Mouse (Mus musculus) limb, embryonic 11.5 days (tissue): ENCODE data around the gene Pnma1. TPM values are rescaled to one million over a fixed set of nuclear protein-coding genes. Genes with fewer than 3 reads are reported as not detected.

Source experiments
- ATAC-seq: fragments of 200-750 bp; cut with Nextera tagmentation; 2 replicates; pipeline ENCODE4 v1.8.0; 2017; ENCODE audit warnings: low read depth; ENCODE audit not compliant: insufficient number of reproducible peaks, low FRiP score, low TSS enrichment
- DNase-seq: peaks from one replicate; pipeline ENCODE4 v3.0.0-alpha.2; 2015; ENCODE audit warnings: low spot score
- H3K27ac ChIP-seq: fragments of 300-500 bp; sonication (generic); replicated peaks from 2 replicates; pipeline ENCODE4 v1.5.1; 2014; ENCODE audit warnings: low read depth, mild to moderate bottlenecking, low read length
- H3K27me3 ChIP-seq: fragments of 300-500 bp; sonication (generic); 2 replicates; pipeline ENCODE4 v1.6.1; 2014; ENCODE audit warnings: mild to moderate bottlenecking, low read length, mixed read lengths; ENCODE audit not compliant: control insufficient read depth, insufficient read depth
- H3K36me3 ChIP-seq: fragments of 300-500 bp; sonication (generic); 2 replicates; pipeline ENCODE4 v1.6.1; 2014; ENCODE audit warnings: mild to moderate bottlenecking, low read length, moderate library complexity, mixed read lengths; ENCODE audit not compliant: control insufficient read depth, insufficient read depth
- H3K4me1 ChIP-seq: fragments of 300-500 bp; sonication (generic); 2 replicates; pipeline ENCODE4 v1.6.1; 2014; ENCODE audit warnings: low read length, mixed read lengths; ENCODE audit not compliant: control insufficient read depth, insufficient read depth
- H3K4me2 ChIP-seq: fragments of 300-500 bp; sonication (generic); 2 replicates; pipeline ENCODE4 v1.6.1; 2014; ENCODE audit warnings: low read depth, mild to moderate bottlenecking, moderate library complexity; ENCODE audit not compliant: severe bottlenecking
- H3K4me3 ChIP-seq: fragments of 300-500 bp; sonication (generic); 2 replicates; pipeline ENCODE4 v1.5.1; 2014; ENCODE audit warnings: low read depth, low read length
- H3K9ac ChIP-seq: fragments of 300-500 bp; sonication (generic); 2 replicates; pipeline ENCODE4 v1.6.1; 2014; ENCODE audit warnings: mild to moderate bottlenecking, low read length
- H3K9me3 ChIP-seq: fragments of 300-500 bp; sonication (generic); 2 replicates; pipeline ENCODE4 v1.6.1; 2016; ENCODE audit warnings: low read length; ENCODE audit not compliant: control insufficient read depth
- WGBS: fragments of 180-500 bp; shearing (Covaris S2); extraction: QIAGEN DNeasy Blood & Tissue Kit; methylation state at CpG from one replicate; pipeline ENCODE4 v1.1.7; 2014; 5-methylcytosine and 5-hydroxymethylcytosine counted together
- polyA plus RNA-seq: library from polyadenylated mRNA; unstranded; fragments of >200 nt; fragmentation: Nextera tagmentation; extraction: Ambion mirVana; gene quantifications from 2 replicates; pipeline ENCODE4 v1.2.1, GENCODE M21; 2014

Gene Pnma1
- polyA plus RNA-seq, 1 experiment from 2014 or later = 0.99 TPM

DNA sequence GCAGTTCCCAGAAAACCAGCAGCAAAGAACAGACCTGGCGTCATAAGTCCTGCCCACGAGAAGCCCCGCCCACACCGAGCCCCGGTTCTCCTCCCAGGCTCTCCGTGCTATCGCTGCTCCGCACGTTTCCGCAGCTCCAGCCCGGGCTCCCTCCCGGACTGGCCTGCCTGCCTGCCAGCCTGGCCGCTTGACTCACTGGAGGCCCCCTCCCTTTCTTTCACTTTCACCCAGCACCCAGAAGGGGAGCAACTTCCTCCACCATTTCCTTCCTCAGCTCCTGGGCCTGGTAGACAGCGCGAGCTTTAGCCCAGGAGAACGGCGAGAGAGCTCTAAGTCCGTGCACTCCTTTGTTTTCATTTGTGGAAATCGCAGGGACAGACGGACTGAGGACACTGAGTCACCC lies 27.4 kb upstream of the Pnma1 start:
- Histone ChIP-seq H3K36me3 (peaks cover 10% of the 10 kb centered on the region; the same call in 1 of the 2 replicates), H3K9ac (peak overlapping the region; percentile 73), H3K27ac (peak overlapping the region; percentile 78), H3K4me2 (peak overlapping the region; percentile 78), H3K9me3 (no peaks in the 10 kb centered on the region), H3K27me3 (no peaks in the 10 kb centered on the region), H3K4me3 (peak overlapping the region; percentile 39), H3K4me1 (peaks cover 32% of the 10 kb centered on the region)
- DNase-seq (peak; percentile 81), ATAC-seq (peak; percentile 58; the same call in 1 of the 2 replicates)
- 1% methylated on average over 20 of the region's 20 CpGs for WGBS

DNA sequence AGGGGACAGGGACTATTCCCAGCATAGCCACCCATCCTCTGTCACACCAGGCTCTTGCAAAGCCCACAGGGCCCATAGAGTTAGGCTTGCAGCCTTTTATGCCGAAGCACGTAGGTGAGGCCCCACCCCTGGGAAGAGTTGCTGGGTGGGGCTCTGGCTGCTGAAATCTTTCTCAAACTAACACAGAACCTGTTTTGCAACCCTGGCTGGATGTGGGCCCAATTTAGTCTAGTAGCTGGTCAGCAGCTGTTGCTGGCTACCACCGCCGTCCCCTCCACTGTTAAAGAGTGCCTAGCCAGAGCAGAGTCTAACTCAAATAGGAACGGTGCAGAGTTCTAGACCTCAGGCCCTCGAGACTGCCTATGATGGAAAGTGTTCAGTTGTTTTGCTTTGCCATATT lies 26.6 kb upstream of the Pnma1 start:
- no peak overlapping the region for H3K4me3 ChIP-seq
- H3K36me3 ChIP-seq = peaks cover 10% of the 10 kb centered on the region; the same call in 1 of the 2 replicates
- H3K9me3 ChIP-seq = no peaks in the 10 kb centered on the region
- DNase-seq (no peak), ATAC-seq (no peak)
- no peak overlapping the region for H3K9ac ChIP-seq
- H3K27me3 ChIP-seq = no peaks in the 10 kb centered on the region
- no peak overlapping the region for H3K27ac ChIP-seq
- peak overlapping the region; percentile 78; the same call in 1 of the 2 replicates for H3K4me2 ChIP-seq
- peaks cover 32% of the 10 kb centered on the region for H3K4me1 ChIP-seq
- WGBS = 83% methylated on average over 6 of the region's 6 CpGs

DNA sequence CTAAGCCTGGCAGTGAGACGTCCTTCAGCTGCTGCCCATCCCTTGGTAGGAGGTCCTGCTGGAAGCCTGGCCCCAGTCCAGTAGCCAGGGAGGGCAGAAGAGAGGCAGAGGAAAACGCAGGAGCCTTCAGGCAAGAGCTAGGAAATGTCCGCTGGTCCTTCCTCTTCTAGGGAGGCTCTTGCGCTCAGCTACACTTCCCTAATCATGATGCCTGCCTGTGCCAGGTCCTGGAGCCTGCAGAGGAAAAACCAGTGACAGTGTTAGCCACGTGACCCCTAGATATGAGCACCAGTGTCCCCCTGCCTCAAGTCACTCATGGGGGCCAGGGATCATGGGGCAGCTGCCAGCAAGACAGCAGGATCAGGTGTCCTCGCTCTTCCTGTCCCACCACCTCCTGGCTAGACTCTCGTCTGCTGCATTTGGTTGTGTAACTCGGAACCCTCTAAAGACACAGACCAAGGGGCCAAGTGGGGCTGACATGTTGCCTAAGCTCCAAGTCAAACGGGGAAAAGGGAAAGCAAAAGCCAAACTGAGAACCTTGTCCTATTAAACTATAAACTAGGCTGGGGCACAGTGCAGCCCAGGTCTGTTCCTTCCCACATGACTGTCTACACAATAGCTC lies 26.0 kb upstream of the Pnma1 start:
- H3K9me3 ChIP-seq = no peaks in the 10 kb centered on the region
- no peak overlapping the region for H3K27ac ChIP-seq
- peaks cover 10% of the 10 kb centered on the region; the same call in 1 of the 2 replicates for H3K36me3 ChIP-seq
- no peak overlapping the region for H3K4me3 ChIP-seq
- DNase-seq (no peak), ATAC-seq (no peak)
- whole genome bisulfite sequencing = 81% methylated on average over 9 of the region's 9 CpGs
- H3K4me1 ChIP-seq = peaks cover 32% of the 10 kb centered on the region
- no peak overlapping the region for H3K9ac ChIP-seq
- no peaks in the 10 kb centered on the region for H3K27me3 ChIP-seq
- H3K4me2 ChIP-seq = no peak overlapping the region

DNA sequence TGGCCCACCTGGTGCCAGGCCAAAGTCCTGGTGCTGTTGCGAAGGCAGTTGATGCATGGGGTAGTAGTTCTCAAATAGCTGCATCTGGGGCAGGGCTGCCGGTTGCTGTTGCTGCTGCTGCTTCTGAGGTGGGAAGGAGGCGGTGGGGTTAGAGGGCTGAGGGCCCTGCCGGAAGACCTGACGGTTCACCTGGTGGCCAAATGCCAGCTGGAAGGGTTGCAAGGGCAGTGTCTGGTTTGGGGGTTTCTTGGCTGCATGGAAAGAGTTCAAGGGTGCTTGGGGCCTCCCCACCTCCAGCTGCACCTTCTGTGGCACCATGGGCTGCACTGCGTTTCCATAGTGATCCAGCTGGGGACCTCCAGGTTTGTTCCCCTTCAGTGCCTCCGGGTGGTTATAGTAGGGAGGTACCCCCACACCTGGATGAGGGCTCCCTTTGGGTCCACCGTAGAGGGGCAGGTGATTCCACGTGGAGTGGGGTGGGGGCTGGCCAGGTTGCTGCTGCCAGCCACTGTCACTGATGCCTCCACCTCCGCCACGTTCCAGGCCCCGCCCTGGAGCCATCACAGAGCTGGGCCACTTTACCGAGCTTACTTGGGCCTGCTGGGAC lies 25.1 kb upstream of the Pnma1 start:
- 91% methylated on average over 13 of the region's 13 CpGs for WGBS
- H3K4me1 ChIP-seq = peaks cover 32% of the 10 kb centered on the region
- H3K36me3 ChIP-seq = peaks cover 10% of the 10 kb centered on the region; the same call in 1 of the 2 replicates
- no peak overlapping the region for H3K4me2 ChIP-seq
- H3K9ac ChIP-seq = no peak overlapping the region
- H3K27me3 ChIP-seq = no peaks in the 10 kb centered on the region
- ATAC-seq (no peak), DNase-seq (no peak)
- no peaks in the 10 kb centered on the region for H3K9me3 ChIP-seq
- H3K27ac ChIP-seq = no peak overlapping the region
- H3K4me3 ChIP-seq = no peak overlapping the region

DNA sequence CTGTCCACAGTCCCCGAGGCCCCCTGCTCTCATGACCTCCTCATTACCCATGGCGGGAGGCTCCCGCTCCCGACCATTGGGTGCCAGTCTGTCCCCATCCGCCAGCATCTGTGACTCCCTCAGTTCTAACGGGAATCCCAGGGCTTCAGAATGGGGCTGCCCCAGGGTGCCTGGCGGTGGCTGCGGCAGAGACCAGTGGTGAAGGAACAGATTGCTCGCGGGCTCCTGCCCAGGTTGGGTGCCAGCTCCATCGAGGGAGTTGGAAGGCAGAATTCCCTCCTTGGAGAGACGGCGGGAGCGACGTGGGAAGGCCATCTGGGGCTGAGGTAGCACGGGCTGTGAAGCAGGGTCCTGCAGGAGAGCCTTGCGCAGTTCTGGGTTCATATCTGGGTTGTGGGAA lies 24.6 kb upstream of the Pnma1 start:
- Histone ChIP-seq H3K4me2 (no peak overlapping the region), H3K36me3 (peaks cover 10% of the 10 kb centered on the region; the same call in 1 of the 2 replicates), H3K27me3 (no peaks in the 10 kb centered on the region), H3K27ac (no peak overlapping the region), H3K9me3 (no peaks in the 10 kb centered on the region), H3K9ac (no peak overlapping the region), H3K4me3 (no peak overlapping the region), H3K4me1 (peaks cover 30% of the 10 kb centered on the region)
- DNase-seq (no peak), ATAC-seq (no peak)
- 91% methylated on average over 17 of the region's 17 CpGs for WGBS

DNA sequence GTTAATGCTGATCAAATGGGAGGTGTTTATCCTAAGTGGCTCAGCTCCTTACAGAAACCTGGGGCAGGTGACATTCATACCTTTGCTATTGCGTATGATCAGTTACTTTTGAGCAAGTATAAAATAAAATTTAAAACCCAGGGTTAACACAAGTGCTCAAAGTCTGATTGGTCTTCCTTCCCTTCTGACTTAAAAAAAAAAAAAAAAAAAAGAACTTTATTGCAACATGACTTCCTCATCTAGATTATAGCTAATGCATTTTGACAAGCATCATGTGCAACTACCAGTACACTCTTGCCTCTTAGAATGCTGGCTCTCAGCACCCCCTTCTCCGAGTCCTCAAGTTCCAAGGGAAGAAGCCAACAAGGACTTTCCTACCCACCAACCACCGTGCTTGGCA lies 23.9 kb upstream of the Pnma1 start:
- no peak overlapping the region for H3K27ac ChIP-seq
- no peak overlapping the region for H3K9ac ChIP-seq
- H3K9me3 ChIP-seq = no peaks in the 10 kb centered on the region
- DNase-seq (no peak), ATAC-seq (no peak)
- no peak overlapping the region for H3K4me2 ChIP-seq
- H3K36me3 ChIP-seq = peaks cover 10% of the 10 kb centered on the region; the same call in 1 of the 2 replicates
- 96% methylated on average over 3 of the region's 3 CpGs for WGBS
- no peaks in the 10 kb centered on the region for H3K27me3 ChIP-seq
- no peak overlapping the region for H3K4me3 ChIP-seq
- peaks cover 23% of the 10 kb centered on the region for H3K4me1 ChIP-seq

DNA sequence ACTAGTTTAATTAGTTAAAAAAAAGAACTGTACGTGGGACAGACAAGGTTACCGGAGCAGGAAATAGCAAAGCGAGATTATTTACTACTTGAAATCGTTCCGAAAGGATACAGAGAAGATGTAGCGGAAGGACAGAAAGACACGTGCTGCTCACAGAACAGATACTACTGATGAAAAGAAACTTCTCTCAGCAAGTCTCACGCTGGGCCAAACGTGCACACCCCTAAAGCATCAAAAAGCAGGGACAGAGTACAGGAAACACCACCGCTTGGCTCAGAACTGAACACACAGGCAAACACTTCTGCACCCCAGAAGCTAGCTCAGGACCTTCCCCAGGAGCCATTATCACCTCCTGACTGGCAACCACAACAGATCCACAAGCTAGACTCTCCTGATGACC lies 22.3 kb upstream of the Pnma1 start:
- H3K27me3 ChIP-seq = no peaks in the 10 kb centered on the region
- DNase-seq (no peak), ATAC-seq (no peak)
- H3K27ac ChIP-seq = no peak overlapping the region
- H3K36me3 ChIP-seq = peaks cover 10% of the 10 kb centered on the region; the same call in 1 of the 2 replicates
- H3K4me2 ChIP-seq = no peak overlapping the region
- no peak overlapping the region for H3K4me3 ChIP-seq
- H3K4me1 ChIP-seq = peaks cover 18% of the 10 kb centered on the region
- no peaks in the 10 kb centered on the region for H3K9me3 ChIP-seq
- WGBS = 91% methylated on average over 10 of the region's 10 CpGs
- no peak overlapping the region for H3K9ac ChIP-seq

DNA sequence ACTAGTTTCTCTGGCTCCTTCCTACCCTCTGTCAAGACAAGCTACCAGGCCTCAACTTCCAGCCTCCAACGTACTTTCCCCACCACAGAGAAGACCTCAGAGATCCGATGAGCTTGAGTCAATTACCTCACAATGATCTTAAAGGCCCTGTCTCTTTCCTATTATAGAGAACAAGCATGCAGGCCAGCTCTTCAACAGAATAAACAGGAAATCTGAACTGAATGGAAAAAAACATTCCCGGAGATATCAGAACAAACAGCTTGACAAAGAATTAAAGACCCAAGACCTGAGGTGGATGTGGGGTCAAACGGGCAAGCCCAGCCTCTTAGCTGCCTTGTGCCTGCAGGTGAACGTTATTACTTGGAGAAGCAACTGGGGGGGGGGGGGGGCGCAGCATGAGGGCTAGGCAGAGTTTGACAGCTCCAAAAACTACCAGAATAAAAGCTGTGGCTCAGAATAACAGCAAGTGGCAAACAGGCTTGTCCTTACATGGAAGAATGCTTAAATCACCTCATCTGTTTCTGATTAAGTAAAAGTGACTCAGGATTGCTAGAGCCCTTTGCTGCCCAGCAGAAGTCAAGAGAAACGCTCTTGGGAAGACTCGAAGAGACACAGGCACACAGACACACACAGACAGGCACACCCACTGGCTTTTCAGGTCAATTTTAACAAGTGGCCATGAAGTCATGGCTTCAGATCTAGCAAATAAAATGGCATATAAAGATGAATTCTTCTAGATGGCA lies 17.5 kb upstream of the Pnma1 start:
- H3K27ac ChIP-seq = no peak overlapping the region
- no peak overlapping the region for H3K9ac ChIP-seq
- no peaks in the 10 kb centered on the region for H3K27me3 ChIP-seq
- ATAC-seq (no peak), DNase-seq (no peak)
- no peaks in the 10 kb centered on the region for H3K9me3 ChIP-seq
- H3K4me2 ChIP-seq = no peak overlapping the region
- 31% methylated on average over 8 of the region's 8 CpGs for WGBS
- H3K4me3 ChIP-seq = no peak overlapping the region
- H3K36me3 ChIP-seq = peaks cover 3% of the 10 kb centered on the region; the same call in 1 of the 2 replicates
- peaks cover 15% of the 10 kb centered on the region for H3K4me1 ChIP-seq
